Mouse (Mus musculus) right cerebral cortex, adult 2 months (tissue): ENCODE results near the gene Scmh1.

ENCODE experiments used
- DNase-seq, 2 experiments: peaks; one replicate each; pipeline ENCODE4 v3.0.0; 2021 to 2022; ENCODE audit warnings: low spot score in 2 of 2

Gene Scmh1

DNA sequence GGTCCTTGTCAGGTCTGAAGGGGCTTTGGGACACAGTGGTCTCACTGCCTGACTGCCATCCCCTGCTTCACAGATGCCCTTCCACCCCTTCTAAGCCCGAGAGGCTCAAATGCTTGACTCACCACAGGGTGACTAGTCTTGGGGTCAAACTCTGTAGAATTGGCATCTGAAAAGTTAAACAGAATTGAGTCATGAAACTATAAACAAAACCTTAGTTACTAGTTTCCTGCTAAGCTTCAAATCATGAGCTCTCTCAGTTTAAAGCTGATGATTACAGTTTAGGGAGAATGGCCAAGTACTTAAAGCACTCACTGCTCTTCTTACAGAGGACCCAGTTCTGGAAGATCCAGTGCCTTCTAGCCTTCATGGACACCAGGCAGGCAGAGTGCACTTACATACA, 139.8 kb downstream of the Scmh1 start:
- DNase-seq = no peak

DNA sequence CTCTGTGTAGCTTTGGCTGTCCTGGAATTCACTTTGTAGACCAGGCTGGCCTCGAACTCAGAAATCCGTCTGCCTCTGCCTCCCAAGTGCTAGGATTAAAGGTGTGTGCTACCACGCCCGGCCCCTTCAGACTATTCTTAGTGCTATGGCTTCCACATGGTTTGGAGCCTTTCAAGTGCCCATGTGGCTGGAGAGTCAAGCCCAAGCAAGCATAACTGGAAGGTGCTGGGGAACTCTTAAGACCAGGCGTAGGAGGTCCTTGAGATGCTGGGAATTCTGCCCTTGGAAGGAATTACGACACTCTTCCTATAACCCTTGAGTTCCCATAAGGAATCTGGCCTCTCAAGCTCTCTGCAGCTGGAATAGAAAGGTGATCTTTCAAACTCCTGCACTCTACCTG, 151.5 kb downstream of the Scmh1 start:
- DNase-seq = no peak

DNA sequence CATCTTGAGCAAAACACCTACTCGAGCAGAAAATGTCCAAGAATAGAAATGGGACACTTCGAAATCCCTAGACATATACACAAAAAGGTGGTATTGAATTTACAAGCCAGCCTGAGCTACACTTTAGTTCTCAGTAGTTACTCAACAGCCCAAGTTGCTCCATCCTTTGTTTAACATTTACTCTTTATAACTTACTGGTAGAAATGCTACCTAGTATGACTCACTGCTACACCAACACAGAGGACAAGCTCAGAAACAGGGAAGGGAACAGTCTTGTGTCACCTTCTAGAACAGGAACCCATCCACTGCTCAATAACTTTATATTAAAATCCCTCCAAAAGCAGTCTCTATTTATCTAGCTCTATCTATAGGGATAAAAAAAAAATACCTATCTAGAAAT, 160.6 kb downstream of the Scmh1 start:
- DNase-seq = no peak

DNA sequence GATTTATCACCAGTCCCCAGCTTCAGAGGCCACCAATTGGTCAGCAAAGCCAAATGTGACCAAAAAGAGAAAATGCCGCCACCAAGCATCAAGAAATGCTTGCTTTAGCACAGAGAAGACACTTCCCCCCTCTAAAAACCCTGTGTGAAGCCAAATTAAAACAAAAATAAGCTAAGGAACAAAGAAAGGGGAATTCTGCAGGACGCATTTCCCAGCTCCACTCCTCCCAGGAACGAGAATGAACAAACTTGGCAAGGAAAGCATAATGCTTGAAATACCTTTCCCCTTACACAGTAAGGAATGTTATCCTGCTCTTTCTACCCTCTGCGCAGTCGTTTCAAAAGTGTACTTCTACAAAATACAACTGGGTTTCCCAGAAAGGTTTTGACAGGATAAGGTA, 162.9 kb downstream of the Scmh1 start:
- no peak for DNase-seq

GRCm38 (mm10) chr4:120569025-120569424, 163.9 kb downstream of the Scmh1 start:
- no peak for DNase-seq

GRCm38 (mm10) chr4:120569486-120570437, 164.7 kb downstream of the Scmh1 start, which contains the start of gene Ctps:
Gene Ctps, minus strand, starts transcription at chr4:120570276.
- DNase-seq = peak; percentile 92 to 94

DNA sequence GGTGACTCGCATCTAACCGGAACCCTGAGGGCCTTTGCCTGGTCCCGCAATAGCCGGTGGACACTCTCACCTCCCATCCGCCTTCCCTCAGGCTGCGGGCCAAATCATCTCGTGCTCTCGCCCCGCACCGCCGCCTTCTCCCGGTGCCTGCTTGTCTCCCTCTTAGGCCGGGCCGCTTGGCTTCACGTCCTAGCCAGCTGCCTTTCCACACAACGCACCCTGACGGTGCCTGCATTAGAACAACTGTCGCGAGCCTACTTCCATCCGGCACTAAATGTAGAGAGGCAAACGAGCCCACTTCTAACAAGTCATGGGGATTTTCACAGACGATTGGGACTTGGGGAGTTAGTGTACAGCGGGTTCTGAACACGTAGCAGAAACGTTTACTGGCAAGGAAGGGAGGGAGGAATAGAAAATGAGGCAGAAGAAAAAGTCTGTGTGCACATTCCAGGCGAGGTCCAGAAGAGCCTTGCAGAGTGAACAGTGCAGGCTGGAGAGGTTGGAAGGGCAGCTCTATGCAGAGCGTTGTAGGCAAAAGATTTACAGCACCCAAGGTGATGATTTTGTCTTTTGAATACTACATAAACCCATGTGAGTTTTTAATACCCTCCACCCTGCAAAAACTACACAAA, 165.5 kb downstream of the Scmh1 start:
- no peak for DNase-seq

GRCm38 (mm10) chr4:120571070-120571464, 166.0 kb downstream of the Scmh1 start:
- DNase-seq = no peak

DNA sequence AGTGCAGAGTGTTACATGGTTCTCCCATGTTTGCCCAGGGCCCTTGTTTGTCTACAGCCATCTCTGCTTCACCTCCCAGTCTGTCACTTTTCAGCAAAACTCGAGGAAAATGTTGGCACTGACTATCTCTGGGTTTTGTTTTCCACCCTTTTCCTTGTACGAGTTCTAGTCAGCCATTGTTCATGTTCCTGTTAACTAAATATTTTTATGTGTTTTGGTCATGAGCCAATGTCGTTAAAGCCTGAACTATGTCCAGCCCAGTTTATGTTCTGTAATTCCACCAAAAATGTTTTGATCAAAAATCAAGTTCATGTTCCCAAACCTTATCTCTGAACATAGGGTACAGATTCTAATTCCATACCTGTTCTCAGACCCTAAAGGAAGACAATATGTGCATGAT, 166.6 kb downstream of the Scmh1 start:
- no peak for DNase-seq
